Mouse (Mus musculus): ENCODE measurements around the gene Cyp2j6.
"Not testable (repeated sequence)": the region's sequence is repeated elsewhere in the genome, so short reads cannot be mapped to it uniquely, and the experiment has no call there.

The Cyp2j6 gene

GRCm38 (mm10) chr4:96553133-96553819 lies at the start of gene Cyp2j6:
Cyp2j6 (minus strand) TSS chr4:96553661.
- DNase-seq (ENCODE audit: low spot score), result peak; percentile 18

- DNase-seq (ENCODE audit: low spot score), result peak; percentile 52
These were observed 38.3 kb upstream of the Cyp2j6 start for GRCm38 (mm10) chr4:96591791-96592150.

- peak; percentile 49 for DNase-seq (ENCODE audit: low spot score)
These were observed 37.7 kb upstream of the Cyp2j6 start, which contains the start of gene Cyp2j9 for GRCm38 (mm10) chr4:96590911-96591790. Cyp2j9 (minus strand) TSS chr4:96591578.

GRCm38 (mm10) chr4:96581425-96582088 lies 28.1 kb upstream of the Cyp2j6 start:
- no peak for DNase-seq (ENCODE audit: low spot score)

- DNase-seq (ENCODE audit: low spot score), result not testable (repeated sequence)
These were observed 26.9 kb upstream of the Cyp2j6 start for GRCm38 (mm10) chr4:96580351-96580750.

GRCm38 (mm10) chr4:96569442-96569841 lies 16.0 kb upstream of the Cyp2j6 start:
- DNase-seq (ENCODE audit: low spot score), result no peak

- no peak for DNase-seq (ENCODE audit: low spot score)
These were observed 14.5 kb upstream of the Cyp2j6 start for GRCm38 (mm10) chr4:96567988-96568387.

GRCm38 (mm10) chr4:96565808-96566207 lies 12.3 kb upstream of the Cyp2j6 start:
- no peak for DNase-seq (ENCODE audit: low spot score)

GRCm38 (mm10) chr4:96560464-96560863 lies 7.0 kb upstream of the Cyp2j6 start:
- no peak for DNase-seq (ENCODE audit: low spot score)

GRCm38 (mm10) chr4:96559781-96560180 lies 6.3 kb upstream of the Cyp2j6 start:
- no peak for DNase-seq (ENCODE audit: low spot score)

GRCm38 (mm10) chr4:96551619-96552018 lies 1.8 kb downstream of the Cyp2j6 start:
- no peak for DNase-seq (ENCODE audit: low spot score)

GRCm38 (mm10) chr4:96545976-96546375 lies 7.5 kb downstream of the Cyp2j6 start:
- DNase-seq (ENCODE audit: low spot score), result no peak

GRCm38 (mm10) chr4:96525772-96526171 lies 27.7 kb downstream of the Cyp2j6 start:
- no peak for DNase-seq (ENCODE audit: low spot score)

GRCm38 (mm10) chr4:96522256-96522655 lies 31.2 kb downstream of the Cyp2j6 start:
- DNase-seq (ENCODE audit: low spot score), result no peak

- DNase-seq (ENCODE audit: low spot score), result no peak
These were observed 43.4 kb downstream of the Cyp2j6 start for GRCm38 (mm10) chr4:96510083-96510482.

- no peak for DNase-seq (ENCODE audit: low spot score)
These were observed 46.2 kb downstream of the Cyp2j6 start, which contains the start of gene Cyp2j8 for GRCm38 (mm10) chr4:96507286-96507685. Cyp2j8 (minus strand) TSS chr4:96507386.
